Mouse (Mus musculus): ENCODE data around the gene Vdr. TPM values are rescaled to one million over a fixed set of nuclear protein-coding genes. Genes with fewer than 3 reads are reported as not detected.

The Vdr gene
- polyA plus RNA-seq (2012; ENCODE audit: insufficient read depth, low replicate concordance): 0.20 and 2.6 TPM in 2 replicates

- TF ChIP-seq GATA1 (IDR thresholded peaks at IDR 0.05; ENCODE audit: borderline replicate concordance, low read length) (no peak), FLI1 (IDR thresholded peaks at IDR 0.05; ENCODE audit: low read length) (no peak)
- peaks cover 33% of the 10 kb centered on the region for H3K4me1 ChIP-seq
- no peaks in the 10 kb centered on the region for H3K36me3 ChIP-seq (replicated peaks; ENCODE audit: low read length)
- peaks cover 4% of the 10 kb centered on the region; the same call in 1 of the 2 replicates for H3K9me3 ChIP-seq
- no peak within 1 kb of the TSS for H3K4me3 ChIP-seq (replicated peaks)
- peaks cover 73% of the 10 kb centered on the region for H3K27me3 ChIP-seq (replicated peaks)
Observed at GRCm38 (mm10) chr15:97910530-97910929, at the start of gene Vdr. Gene Vdr (minus strand): TSS chr15:97910630.

- Histone ChIP-seq H3K4me3 (replicated peaks) (no peak overlapping the region), H3K4me1 (peaks cover 21% of the 10 kb centered on the region), H3K9me3 (no peaks in the 10 kb centered on the region), H3K27me3 (replicated peaks) (peaks cover 39% of the 10 kb centered on the region), H3K36me3 (replicated peaks; ENCODE audit: low read length) (no peaks in the 10 kb centered on the region)
- no peak for TF ChIP-seq FLI1 (IDR thresholded peaks at IDR 0.05; ENCODE audit: low read length)
- no peak for TF ChIP-seq GATA1 (IDR thresholded peaks at IDR 0.05; ENCODE audit: borderline replicate concordance, low read length)
Observed at GRCm38 (mm10) chr15:97956416-97956815, 46.0 kb upstream of the Vdr start.

GRCm38 (mm10) chr15:97955742-97956141 lies 45.3 kb upstream of the Vdr start:
- H3K4me1 ChIP-seq: peaks cover 21% of the 10 kb centered on the region
- H3K36me3 ChIP-seq (replicated peaks; ENCODE audit: low read length): no peaks in the 10 kb centered on the region
- no peak overlapping the region for H3K4me3 ChIP-seq (replicated peaks)
- TF ChIP-seq FLI1 (IDR thresholded peaks at IDR 0.05; ENCODE audit: low read length) (no peak), GATA1 (IDR thresholded peaks at IDR 0.05; ENCODE audit: borderline replicate concordance, low read length) (no peak)
- peaks cover 45% of the 10 kb centered on the region for H3K27me3 ChIP-seq (replicated peaks)
- H3K9me3 ChIP-seq: no peaks in the 10 kb centered on the region

GRCm38 (mm10) chr15:97955286-97955685 lies 44.9 kb upstream of the Vdr start:
- Histone ChIP-seq H3K36me3 (replicated peaks; ENCODE audit: low read length) (no peaks in the 10 kb centered on the region), H3K27me3 (replicated peaks) (peaks cover 49% of the 10 kb centered on the region), H3K4me1 (peaks cover 21% of the 10 kb centered on the region), H3K9me3 (no peaks in the 10 kb centered on the region), H3K4me3 (replicated peaks) (no peak overlapping the region)
- TF ChIP-seq FLI1 (IDR thresholded peaks at IDR 0.05; ENCODE audit: low read length) (no peak), GATA1 (IDR thresholded peaks at IDR 0.05; ENCODE audit: borderline replicate concordance, low read length) (no peak)

GRCm38 (mm10) chr15:97954671-97955070 lies 44.2 kb upstream of the Vdr start:
- no peaks in the 10 kb centered on the region for H3K36me3 ChIP-seq (replicated peaks; ENCODE audit: low read length)

GRCm38 (mm10) chr15:97952889-97953189 lies 42.4 kb upstream of the Vdr start:
- H3K27me3 ChIP-seq (replicated peaks): peaks cover 72% of the 10 kb centered on the region
- H3K36me3 ChIP-seq (replicated peaks; ENCODE audit: low read length): no peaks in the 10 kb centered on the region
- H3K9me3 ChIP-seq: no peaks in the 10 kb centered on the region
- H3K4me1 ChIP-seq: peaks cover 26% of the 10 kb centered on the region
- TF ChIP-seq GATA1 (IDR thresholded peaks at IDR 0.05; ENCODE audit: borderline replicate concordance, low read length) (no peak), FLI1 (IDR thresholded peaks at IDR 0.05; ENCODE audit: low read length) (no peak)
- H3K4me3 ChIP-seq (replicated peaks): peak overlapping the region; percentile 62

More at GRCm38 (mm10) chr15:97954671-97955070, 44.2 kb upstream of the Vdr start:
- peaks cover 55% of the 10 kb centered on the region for H3K27me3 ChIP-seq (replicated peaks)
- H3K9me3 ChIP-seq: no peaks in the 10 kb centered on the region
- no peak overlapping the region for H3K4me3 ChIP-seq (replicated peaks)
- peaks cover 22% of the 10 kb centered on the region for H3K4me1 ChIP-seq
- TF ChIP-seq GATA1 (IDR thresholded peaks at IDR 0.05; ENCODE audit: borderline replicate concordance, low read length) (no peak), FLI1 (IDR thresholded peaks at IDR 0.05; ENCODE audit: low read length) (no peak)

- peaks cover 72% of the 10 kb centered on the region for H3K27me3 ChIP-seq (replicated peaks)
- no peaks in the 10 kb centered on the region for H3K9me3 ChIP-seq
- peaks cover 26% of the 10 kb centered on the region for H3K4me1 ChIP-seq
- peak overlapping the region; percentile 42 for H3K4me3 ChIP-seq (replicated peaks)
- no peaks in the 10 kb centered on the region for H3K36me3 ChIP-seq (replicated peaks; ENCODE audit: low read length)
- TF ChIP-seq GATA1 (IDR thresholded peaks at IDR 0.05; ENCODE audit: borderline replicate concordance, low read length): no peak
- TF ChIP-seq FLI1 (IDR thresholded peaks at IDR 0.05; ENCODE audit: low read length): no peak
Observed at GRCm38 (mm10) chr15:97952137-97952888, 41.9 kb upstream of the Vdr start.

GRCm38 (mm10) chr15:97950240-97950639 lies 39.8 kb upstream of the Vdr start:
- peaks cover 74% of the 10 kb centered on the region for H3K27me3 ChIP-seq (replicated peaks)
- peaks cover 24% of the 10 kb centered on the region for H3K4me1 ChIP-seq
- H3K4me3 ChIP-seq (replicated peaks): no peak overlapping the region
- H3K9me3 ChIP-seq: no peaks in the 10 kb centered on the region
- no peaks in the 10 kb centered on the region for H3K36me3 ChIP-seq (replicated peaks; ENCODE audit: low read length)
- TF ChIP-seq FLI1 (IDR thresholded peaks at IDR 0.05; ENCODE audit: low read length): no peak
- no peak for TF ChIP-seq GATA1 (IDR thresholded peaks at IDR 0.05; ENCODE audit: borderline replicate concordance, low read length)

GRCm38 (mm10) chr15:97949706-97950105 lies 39.3 kb upstream of the Vdr start:
- Histone ChIP-seq H3K4me3 (replicated peaks) (no peak overlapping the region), H3K4me1 (peaks cover 22% of the 10 kb centered on the region), H3K36me3 (replicated peaks; ENCODE audit: low read length) (no peaks in the 10 kb centered on the region), H3K9me3 (no peaks in the 10 kb centered on the region), H3K27me3 (replicated peaks) (peaks cover 74% of the 10 kb centered on the region)
- TF ChIP-seq FLI1 (IDR thresholded peaks at IDR 0.05; ENCODE audit: low read length): no peak
- TF ChIP-seq GATA1 (IDR thresholded peaks at IDR 0.05; ENCODE audit: borderline replicate concordance, low read length): no peak

GRCm38 (mm10) chr15:97948720-97949119 lies 38.3 kb upstream of the Vdr start:
- no peaks in the 10 kb centered on the region for H3K36me3 ChIP-seq (replicated peaks; ENCODE audit: low read length)
- H3K4me3 ChIP-seq (replicated peaks): no peak overlapping the region
- TF ChIP-seq FLI1 (IDR thresholded peaks at IDR 0.05; ENCODE audit: low read length): no peak
- TF ChIP-seq GATA1 (IDR thresholded peaks at IDR 0.05; ENCODE audit: borderline replicate concordance, low read length): no peak
- no peaks in the 10 kb centered on the region for H3K9me3 ChIP-seq
- H3K4me1 ChIP-seq: peaks cover 22% of the 10 kb centered on the region
- H3K27me3 ChIP-seq (replicated peaks): peaks cover 72% of the 10 kb centered on the region

Data from megakaryocyte, embryonic 14.5 days (primary cell).